In the genomic region with DNA sequence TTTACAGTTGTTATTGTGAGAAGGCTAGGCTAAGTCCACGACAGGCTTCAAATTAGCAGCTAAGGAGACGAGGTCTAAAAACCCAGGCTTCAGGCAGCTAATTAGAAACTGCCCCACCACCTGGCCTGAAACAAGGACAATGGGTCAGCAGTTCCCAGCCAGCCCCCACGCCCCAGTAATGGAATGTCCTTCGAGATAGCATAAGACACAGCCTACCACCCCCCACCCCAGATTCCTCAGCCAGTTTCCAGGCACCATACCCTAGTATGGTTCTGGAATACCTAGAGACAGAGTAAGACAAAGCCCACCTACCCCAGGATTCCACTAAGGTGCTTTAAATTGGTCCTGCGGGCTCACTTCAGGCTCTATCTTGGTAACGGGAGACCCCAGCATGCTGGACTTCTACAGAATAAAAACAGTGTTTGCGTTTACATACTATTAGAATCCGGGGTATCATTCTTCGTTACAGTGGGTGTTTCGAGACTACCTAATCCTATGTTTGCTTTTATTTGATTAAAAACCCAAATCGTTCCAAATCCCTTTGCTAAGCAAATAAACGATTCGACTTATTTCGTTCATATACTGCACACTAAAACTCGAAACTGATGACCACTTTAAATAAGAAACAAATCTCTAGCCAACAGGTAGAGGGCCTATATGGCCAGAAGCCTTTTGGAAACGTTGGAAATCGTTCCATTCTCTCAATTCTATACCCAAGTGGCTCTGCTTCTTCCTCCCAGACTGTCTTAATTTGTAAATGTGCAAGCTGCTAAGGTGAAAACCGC, we compare ENCODE assay signal across 7 mouse cellular contexts. TPM values are rescaled to one million over a fixed set of nuclear protein-coding genes. Genes with fewer than 3 reads are reported as not detected.
DNase-seq lines count a peak whose midpoint lies in the region; ATAC-seq and TF ChIP-seq lines count a peak whose summit lies in the region.

No protein-coding gene starts in this region.

- H3K9ac ChIP-seq in intestine, embryonic 16.5 days (ENCODE audit: low read depth, low read length): peak overlapping the region; percentile 95
- peak overlapping the region; percentile 85 for H3K9ac ChIP-seq in lung, embryonic 14.5 days

- no peak for TF ChIP-seq CTCF in E14TG2a.4 (conservative IDR thresholded peaks at IDR 0.05; ENCODE audit: low read length)
- no peak for TF ChIP-seq CTCF in lung, embryonic 14.5 days (IDR thresholded peaks at IDR 0.05; ENCODE audit: low read depth)
- TF ChIP-seq CTCF in small intestine, adult 2 months (IDR thresholded peaks at IDR 0.05; ENCODE audit: extremely low read depth, insufficient read length, insufficient replicate concordance, low read depth, low read length): no peak

- H3K4me3 ChIP-seq in E14TG2a.4 (replicated peaks; ENCODE audit: low read length): peak overlapping the region; percentile 88
- peak overlapping the region; percentile 60 for H3K4me3 ChIP-seq in intestine, embryonic 16.5 days (ENCODE audit: low read length)
- H3K4me3 ChIP-seq in lung, embryonic 14.5 days (ENCODE audit: low read depth, low read length): peak overlapping the region; percentile 99
- H3K4me3 ChIP-seq in small intestine, adult 2 months (ENCODE audit: low read depth, low read length): peak overlapping the region; percentile 92

- H3K4me2 ChIP-seq in intestine, embryonic 16.5 days (ENCODE audit: low read depth, low read length): peak overlapping the region; percentile 63
- H3K4me2 ChIP-seq in lung, embryonic 14.5 days: peak overlapping the region; percentile 70

- H3K27me3 ChIP-seq in E14TG2a.4 (ENCODE audit: insufficient read depth, low read length): no peaks in the 10 kb centered on the region
- H3K27me3 ChIP-seq in intestine, embryonic 16.5 days (replicated peaks; ENCODE audit: control insufficient read depth, insufficient read depth, low read length): no peaks in the 10 kb centered on the region
- H3K27me3 ChIP-seq in lung, embryonic 14.5 days (ENCODE audit: insufficient read depth, low read length): no peaks in the 10 kb centered on the region
- H3K27me3 ChIP-seq in small intestine, adult 2 months (ENCODE audit: control insufficient read depth, insufficient read depth, low read length): no peaks in the 10 kb centered on the region

- H3K27ac ChIP-seq in intestine, embryonic 16.5 days (ENCODE audit: low read length): peak overlapping the region; percentile 95
- H3K27ac ChIP-seq in lung, embryonic 14.5 days (ENCODE audit: low read depth): peak overlapping the region; percentile 99
- H3K27ac ChIP-seq in small intestine, adult 2 months (ENCODE audit: insufficient read depth, low read depth, low read length): peak overlapping the region; percentile 98

- peak; percentile 53 for DNase-seq in NIH3T3 (ENCODE audit: low read depth)
- DNase-seq in lung, embryonic 14.5 days: peak; percentile 60

- no peaks in the 10 kb centered on the region for H3K9me3 ChIP-seq in E14TG2a.4 (ENCODE audit: low read length)
- H3K9me3 ChIP-seq in intestine, embryonic 16.5 days (ENCODE audit: control insufficient read depth, low read length): no peaks in the 10 kb centered on the region
- H3K9me3 ChIP-seq in lung, embryonic 14.5 days (ENCODE audit: low read depth, low read length): no peaks in the 10 kb centered on the region

- H3K36me3 ChIP-seq in E14TG2a.4 (ENCODE audit: insufficient read depth, low read length): peaks cover 33% of the 10 kb centered on the region
- no peaks in the 10 kb centered on the region for H3K36me3 ChIP-seq in intestine, embryonic 16.5 days (ENCODE audit: control insufficient read depth, insufficient read depth, low read length)
- peaks cover 21% of the 10 kb centered on the region for H3K36me3 ChIP-seq in lung, embryonic 14.5 days (ENCODE audit: insufficient read depth)
- H3K36me3 ChIP-seq in small intestine, adult 2 months (ENCODE audit: control insufficient read depth, insufficient read depth, low read length): peaks cover 9% of the 10 kb centered on the region

- H3K4me1 ChIP-seq in E14TG2a.4 (replicated peaks; ENCODE audit: low read depth, low read length): peaks cover 51% of the 10 kb centered on the region
- peaks cover 20% of the 10 kb centered on the region; the same call in 1 of the 2 replicates for H3K4me1 ChIP-seq in intestine, embryonic 16.5 days (ENCODE audit: control insufficient read depth, insufficient read depth, low read length)
- peaks cover 8% of the 10 kb centered on the region; the same call in 1 of the 2 replicates for H3K4me1 ChIP-seq in lung, embryonic 14.5 days (ENCODE audit: insufficient read depth)
- peaks cover 8% of the 10 kb centered on the region; the same call in 1 of the 2 replicates for H3K4me1 ChIP-seq in small intestine, adult 2 months (ENCODE audit: control insufficient read depth, insufficient read depth, insufficient read length, low read length)

- TF ChIP-seq POLR2A in small intestine, adult 2 months (IDR thresholded peaks at IDR 0.05; ENCODE audit: low read depth, low read length): no peak

- ATAC-seq in erythroid progenitor cell, adult 5-6 weeks (replicated peaks; ENCODE audit: low FRiP score, poor library complexity, severe bottlenecking): peak; percentile 4; the same call in 1 of the 2 replicates
- no peak for ATAC-seq in intestine, embryonic 16.5 days
- peak; percentile 21; the same call in 1 of the 2 replicates for ATAC-seq in lung, embryonic 14.5 days (ENCODE audit: insufficient read depth)
- ATAC-seq in inflammation-experienced regulatory T-cells, adult 6 months: no peak

- 4% methylated on average over 18 of the region's 18 CpGs for whole genome bisulfite sequencing in intestine, embryonic 16.5 days
- 2% methylated on average over 18 of the region's 18 CpGs for WGBS in lung, embryonic 14.5 days
- WGBS in small intestine, adult 2 months: 3% methylated on average over 18 of the region's 18 CpGs

RNA-seq across cellular contexts. Expression of gene Hnrnpa3, which starts 1.0 kb away (rescaled TPM):
- total RNA-seq in erythroid progenitor cell, adult 5-6 weeks (2015; ENCODE audit: low replicate concordance): 321 and 355 TPM in 2 replicates
- 329 and 477 TPM in 2 replicates for total RNA-seq in erythroid progenitor cell, adult 5-6 weeks (2017; ENCODE audit: low replicate concordance)
- 215 and 254 TPM in 2 replicates for polyA plus RNA-seq in intestine, embryonic 16.5 days (2015; fragmentation: Nextera tagmentation; extraction: Ambion mirVana)
- polyA plus RNA-seq in lung, embryonic 14.5 days (2014; fragmentation: Nextera tagmentation; extraction: Ambion mirVana): 302 and 305 TPM in 2 replicates
- 4.4 and 9.0 TPM in 2 replicates for polyA plus RNA-seq in small intestine, adult 2 months (2012; rRNA removed)
- polyA plus RNA-seq in inflammation-experienced regulatory T-cells, adult 6 months (2017; shearing (Covaris generic)): 100 to 1,000 TPM in 2 of 3 experiments, 10 to 100 TPM in 1; 98.6 to 213 (median 185) TPM

RNA-seq across cellular contexts. Expression of gene Nfe2l2, which starts 46.3 kb away (rescaled TPM):
- 83.6 and 99.3 TPM in 2 replicates for total RNA-seq in erythroid progenitor cell, adult 5-6 weeks (2015; ENCODE audit: low replicate concordance)
- total RNA-seq in erythroid progenitor cell, adult 5-6 weeks (2017; ENCODE audit: low replicate concordance): 63.1 and 65.1 TPM in 2 replicates
- polyA plus RNA-seq in intestine, embryonic 16.5 days (2015; fragmentation: Nextera tagmentation; extraction: Ambion mirVana): 112 and 115 TPM in 2 replicates
- polyA plus RNA-seq in lung, embryonic 14.5 days (2014; fragmentation: Nextera tagmentation; extraction: Ambion mirVana): 73.9 and 84.5 TPM in 2 replicates
- 42.5 and 62.5 TPM in 2 replicates for polyA plus RNA-seq in small intestine, adult 2 months (2012; rRNA removed)
- 10 to 100 TPM; 37.2 to 54.1 (median 46.1) TPM for polyA plus RNA-seq in inflammation-experienced regulatory T-cells, adult 6 months (2017; shearing (Covaris generic))

Comparison
In these comparisons a context has a peak if more than half of its experiments do, and no peak if none do; other contexts are left out.
1. ATAC-seq: peak in erythroid progenitor cell, adult 5-6 weeks (single experiment) and lung, embryonic 14.5 days (single experiment); none in intestine, embryonic 16.5 days (single experiment) and inflammation-experienced regulatory T-cells, adult 6 months (single experiment).
2. Peak in every context shown above with its lines, with median percentiles within 50 percentile points of each other: H3K4me3 ChIP-seq and H3K27ac ChIP-seq.